Mouse (Mus musculus) forebrain, embryonic 13.5 days (tissue): ENCODE measurements around the gene 4932438H23Rik. TPM values are rescaled to one million over a fixed set of nuclear protein-coding genes. Genes with fewer than 3 reads are reported as not detected.

Experiments used
- ATAC-seq: fragments of 200-750 bp; cut with Nextera tagmentation; 2 replicates; pipeline ENCODE4 v1.8.0; 2017
- H3K27ac ChIP-seq: fragments of 300-500 bp; sonication (generic); 2 replicates; pipeline ENCODE4 v1.5.1; 2015; ENCODE audit warnings: inconsistent platforms, mild to moderate bottlenecking, moderate library complexity
- H3K27me3 ChIP-seq: fragments of 300-500 bp; sonication (generic); 2 replicates; pipeline ENCODE4 v1.6.1; 2015; ENCODE audit warnings: mild to moderate bottlenecking, inconsistent platforms
- H3K36me3 ChIP-seq: fragments of 300-500 bp; sonication (generic); 2 replicates; pipeline ENCODE4 v1.6.1; 2015; ENCODE audit warnings: mild to moderate bottlenecking, inconsistent platforms; ENCODE audit not compliant: poor library complexity, severe bottlenecking
- H3K4me1 ChIP-seq: fragments of 300-500 bp; sonication (generic); 2 replicates; pipeline ENCODE4 v1.6.1; 2015; ENCODE audit warnings: inconsistent platforms
- H3K4me2 ChIP-seq: fragments of 300-500 bp; sonication (generic); 2 replicates; pipeline ENCODE4 v1.6.1; 2015; ENCODE audit warnings: inconsistent platforms, mild to moderate bottlenecking, moderate library complexity
- H3K4me3 ChIP-seq: fragments of 300-500 bp; sonication (generic); 2 replicates; pipeline ENCODE4 v1.5.1; 2015; ENCODE audit warnings: mild to moderate bottlenecking, inconsistent platforms
- H3K9ac ChIP-seq: fragments of 300-500 bp; sonication (generic); 2 replicates; pipeline ENCODE4 v1.6.1; 2015; ENCODE audit warnings: mild to moderate bottlenecking, inconsistent platforms
- H3K9me3 ChIP-seq: fragments of 300-500 bp; sonication (generic); replicated peaks from 2 replicates; pipeline ENCODE4 v1.6.1; 2016; ENCODE audit warnings: inconsistent platforms
- WGBS: fragments of 180-500 bp; shearing (Covaris S2); methylation state at CpG from one replicate; pipeline ENCODE4 v1.1.7; 2015; 5-methylcytosine and 5-hydroxymethylcytosine counted together
- polyA plus RNA-seq: library from polyadenylated mRNA; unstranded; fragments of >200 nt; fragmentation: Nextera tagmentation; extraction: Ambion mirVana; gene quantifications from 2 replicates; pipeline ENCODE4 v1.2.1, GENCODE M21; 2015

4932438H23Rik gene
- polyA plus RNA-seq, 1 experiment from 2014 or later = 0.68 TPM

- Histone ChIP-seq H3K9ac (no peak overlapping the region), H3K4me1 (peaks cover 25% of the 10 kb centered on the region), H3K4me2 (no peak overlapping the region), H3K27ac (no peak overlapping the region), H3K4me3 (no peak overlapping the region), H3K36me3 (no peaks in the 10 kb centered on the region), H3K27me3 (peaks cover 23% of the 10 kb centered on the region), H3K9me3 (no peaks in the 10 kb centered on the region)
- WGBS = 74% methylated on average over 3 of the region's 3 CpGs
- ATAC-seq = no peak
Observed at GRCm38 (mm10) chr16:91124256-91124655, 29.3 kb upstream of the 4932438H23Rik start.

GRCm38 (mm10) chr16:91123821-91124220 lies 28.9 kb upstream of the 4932438H23Rik start:
- no peak for ATAC-seq
- H3K36me3 ChIP-seq = no peaks in the 10 kb centered on the region

GRCm38 (mm10) chr16:91119879-91120278 lies 25.0 kb upstream of the 4932438H23Rik start:
- H3K4me3 ChIP-seq = no peak overlapping the region
- peaks cover 17% of the 10 kb centered on the region for H3K4me1 ChIP-seq
- WGBS = 11% methylated on average over 6 of the region's 6 CpGs
- H3K9me3 ChIP-seq = 0 out of 2 replicates have a peak, but pooled peaks cover 2% of the 10 kb centered on the region
- H3K9ac ChIP-seq = no peak overlapping the region
- ATAC-seq = peak; percentile 88
- H3K4me2 ChIP-seq = no peak overlapping the region
- no peak overlapping the region for H3K27ac ChIP-seq
- peaks cover 21% of the 10 kb centered on the region for H3K27me3 ChIP-seq
- no peaks in the 10 kb centered on the region for H3K36me3 ChIP-seq

More at GRCm38 (mm10) chr16:91123821-91124220, 28.9 kb upstream of the 4932438H23Rik start:
- Histone ChIP-seq H3K9ac (no peak overlapping the region), H3K4me3 (no peak overlapping the region), H3K27ac (no peak overlapping the region), H3K27me3 (peaks cover 22% of the 10 kb centered on the region), H3K4me1 (peaks cover 28% of the 10 kb centered on the region), H3K9me3 (0 out of 2 replicates have a peak, but pooled peaks cover 1% of the 10 kb centered on the region), H3K4me2 (no peak overlapping the region)
- 84% methylated on average over 1 of the region's 1 CpGs for WGBS

- no peak for ATAC-seq
- 81% methylated on average over 7 of the region's 7 CpGs for WGBS
Observed at GRCm38 (mm10) chr16:91116696-91117095, 21.8 kb upstream of the 4932438H23Rik start.

GRCm38 (mm10) chr16:91116006-91116405 lies 21.1 kb upstream of the 4932438H23Rik start:
- WGBS = 92% methylated on average over 4 of the region's 4 CpGs
- H3K27ac ChIP-seq = no peak overlapping the region
- H3K9me3 ChIP-seq = 0 out of 2 replicates have a peak, but pooled peaks cover 2% of the 10 kb centered on the region
- ATAC-seq = no peak
- no peak overlapping the region for H3K9ac ChIP-seq
- H3K4me3 ChIP-seq = no peak overlapping the region
- peaks cover 17% of the 10 kb centered on the region for H3K4me1 ChIP-seq
- no peaks in the 10 kb centered on the region for H3K36me3 ChIP-seq
- H3K27me3 ChIP-seq = peaks cover 19% of the 10 kb centered on the region
- no peak overlapping the region for H3K4me2 ChIP-seq

More at GRCm38 (mm10) chr16:91116696-91117095, 21.8 kb upstream of the 4932438H23Rik start:
- Histone ChIP-seq H3K9ac (no peak overlapping the region), H3K36me3 (no peaks in the 10 kb centered on the region), H3K9me3 (0 out of 2 replicates have a peak, but pooled peaks cover 2% of the 10 kb centered on the region), H3K27me3 (peaks cover 19% of the 10 kb centered on the region), H3K4me3 (no peak overlapping the region), H3K27ac (no peak overlapping the region), H3K4me1 (peaks cover 15% of the 10 kb centered on the region), H3K4me2 (no peak overlapping the region)

GRCm38 (mm10) chr16:91110999-91111535 lies 16.1 kb upstream of the 4932438H23Rik start:
- Histone ChIP-seq H3K4me1 (peaks cover 16% of the 10 kb centered on the region), H3K9ac (no peak overlapping the region), H3K9me3 (peaks cover 12% of the 10 kb centered on the region), H3K27ac (no peak overlapping the region), H3K36me3 (no peaks in the 10 kb centered on the region), H3K4me3 (no peak overlapping the region), H3K27me3 (peaks cover 8% of the 10 kb centered on the region), H3K4me2 (no peak overlapping the region)
- no peak for ATAC-seq
- 50% methylated on average over 11 of the region's 11 CpGs for WGBS

- Histone ChIP-seq H3K36me3 (no peaks in the 10 kb centered on the region), H3K4me3 (no peak overlapping the region), H3K9me3 (peaks cover 12% of the 10 kb centered on the region), H3K9ac (no peak overlapping the region), H3K4me2 (no peak overlapping the region), H3K27me3 (peaks cover 6% of the 10 kb centered on the region), H3K4me1 (peaks cover 46% of the 10 kb centered on the region), H3K27ac (no peak overlapping the region)
- WGBS = 35% methylated on average over 11 of the region's 11 CpGs
- no peak for ATAC-seq
Observed at GRCm38 (mm10) chr16:91107608-91108007, 12.7 kb upstream of the 4932438H23Rik start.

- ATAC-seq = peak; percentile 84
- Histone ChIP-seq H3K4me3 (no peak overlapping the region), H3K27me3 (peaks cover 13% of the 10 kb centered on the region; the same call in 1 of the 2 replicates), H3K36me3 (no peaks in the 10 kb centered on the region), H3K4me1 (peaks cover 45% of the 10 kb centered on the region), H3K9me3 (peaks cover 12% of the 10 kb centered on the region), H3K9ac (no peak overlapping the region), H3K27ac (peak overlapping the region; percentile 76), H3K4me2 (peak overlapping the region; percentile 37)
- 6% methylated on average over 13 of the region's 13 CpGs for WGBS
Observed at GRCm38 (mm10) chr16:91105481-91106051, 10.6 kb upstream of the 4932438H23Rik start.

- Histone ChIP-seq H3K9me3 (peaks cover 12% of the 10 kb centered on the region), H3K27ac (peak overlapping the region; percentile 76), H3K4me2 (peak overlapping the region; percentile 37), H3K4me1 (peaks cover 51% of the 10 kb centered on the region), H3K36me3 (no peaks in the 10 kb centered on the region), H3K27me3 (peaks cover 16% of the 10 kb centered on the region; the same call in 1 of the 2 replicates), H3K4me3 (no peak overlapping the region), H3K9ac (no peak overlapping the region)
- peak; percentile 93 for ATAC-seq
- 4% methylated on average over 10 of the region's 10 CpGs for WGBS
Observed at GRCm38 (mm10) chr16:91104821-91105480, 10.0 kb upstream of the 4932438H23Rik start.

- H3K9ac ChIP-seq = peak overlapping the region; percentile 35; the same call in 1 of the 2 replicates
- 37% methylated on average over 14 of the region's 14 CpGs for WGBS
- ATAC-seq = no peak
- H3K4me1 ChIP-seq = peaks cover 67% of the 10 kb centered on the region
- peak overlapping the region; percentile 76; the same call in 1 of the 2 replicates for H3K27ac ChIP-seq
- H3K4me2 ChIP-seq = peak overlapping the region; percentile 37; the same call in 1 of the 2 replicates
- peaks cover 5% of the 10 kb centered on the region for H3K9me3 ChIP-seq
- peaks cover 16% of the 10 kb centered on the region; the same call in 1 of the 2 replicates for H3K27me3 ChIP-seq
- no peaks in the 10 kb centered on the region for H3K36me3 ChIP-seq
- H3K4me3 ChIP-seq = no peak overlapping the region
Observed at GRCm38 (mm10) chr16:91103386-91103785, 8.5 kb upstream of the 4932438H23Rik start.

- H3K36me3 ChIP-seq = no peaks in the 10 kb centered on the region
- H3K27me3 ChIP-seq = peaks cover 29% of the 10 kb centered on the region
- H3K27ac ChIP-seq = no peak overlapping the region
- H3K4me2 ChIP-seq = no peak overlapping the region
- no peak overlapping the region for H3K4me3 ChIP-seq
- ATAC-seq = no peak
- H3K4me1 ChIP-seq = peaks cover 65% of the 10 kb centered on the region
- no peaks in the 10 kb centered on the region for H3K9me3 ChIP-seq
- no peak overlapping the region for H3K9ac ChIP-seq
- WGBS = 63% methylated on average over 2 of the region's 2 CpGs
Observed at GRCm38 (mm10) chr16:91100484-91100883, 5.6 kb upstream of the 4932438H23Rik start.

GRCm38 (mm10) chr16:91099444-91100065 lies 4.6 kb upstream of the 4932438H23Rik start:
- no peaks in the 10 kb centered on the region for H3K9me3 ChIP-seq
- H3K36me3 ChIP-seq = no peaks in the 10 kb centered on the region
- no peak overlapping the region for H3K4me3 ChIP-seq
- peaks cover 56% of the 10 kb centered on the region for H3K4me1 ChIP-seq
- H3K27me3 ChIP-seq = peaks cover 35% of the 10 kb centered on the region
- 11% methylated on average over 16 of the region's 16 CpGs for WGBS
- ATAC-seq = peak; percentile 90
- H3K4me2 ChIP-seq = peak overlapping the region; percentile 41
- 0 out of 2 replicates have a peak overlapping the region, but pooled peaks have one; percentile 26 for H3K9ac ChIP-seq
- peak overlapping the region; percentile 76 for H3K27ac ChIP-seq
